Mouse (Mus musculus) c-Kit-positive CD71-negative TER-119-negative erythroid progenitor cells, embryonic 14.5 days (primary cell): Measurements from ENCODE around the gene Kif1a.

Experiments used
- DNase-seq: peaks from one replicate; pipeline ENCODE4 v3.0.0-alpha.2; 2013; ENCODE audit warnings: low read depth

Kif1a gene

GRCm38 (mm10) chr1:93101571-93102061, at the start of gene Kif1a:
Gene Kif1a, minus strand, starts transcription at chr1:93101951.
- no peak for DNase-seq

- DNase-seq = no peak
Observed at GRCm38 (mm10) chr1:93150907-93151661, 49.3 kb upstream of the Kif1a start.

GRCm38 (mm10) chr1:93144176-93144575, 42.4 kb upstream of the Kif1a start:
- DNase-seq = no peak

- no peak for DNase-seq
Observed at GRCm38 (mm10) chr1:93142871-93143270, 41.1 kb upstream of the Kif1a start.

- no peak for DNase-seq
Observed at GRCm38 (mm10) chr1:93139713-93140112, 38.0 kb upstream of the Kif1a start.

- DNase-seq = no peak
Observed at GRCm38 (mm10) chr1:93138534-93138933, 36.8 kb upstream of the Kif1a start.

- no peak for DNase-seq
Observed at GRCm38 (mm10) chr1:93135036-93135526, 33.3 kb upstream of the Kif1a start, which contains the start of gene Agxt. Gene Agxt, plus strand, starts transcription at chr1:93135240.

- DNase-seq = no peak
Observed at GRCm38 (mm10) chr1:93132676-93133075, 30.9 kb upstream of the Kif1a start.

- no peak for DNase-seq
Observed at GRCm38 (mm10) chr1:93130242-93130983, 28.7 kb upstream of the Kif1a start.

GRCm38 (mm10) chr1:93128710-93129349, 27.1 kb upstream of the Kif1a start:
- peak; percentile 18 for DNase-seq

- no peak for DNase-seq
Observed at GRCm38 (mm10) chr1:93128209-93128608, 26.5 kb upstream of the Kif1a start.

- no peak for DNase-seq
Observed at GRCm38 (mm10) chr1:93125256-93125655, 23.5 kb upstream of the Kif1a start.

GRCm38 (mm10) chr1:93124066-93124465, 22.3 kb upstream of the Kif1a start:
- DNase-seq = no peak

- no peak for DNase-seq
Observed at GRCm38 (mm10) chr1:93123179-93123854, 21.6 kb upstream of the Kif1a start.

- no peak for DNase-seq
Observed at GRCm38 (mm10) chr1:93118816-93119215, 17.1 kb upstream of the Kif1a start.

- DNase-seq = no peak
Observed at GRCm38 (mm10) chr1:93115471-93115870, 13.7 kb upstream of the Kif1a start.

- peak; percentile 51 for DNase-seq
Observed at GRCm38 (mm10) chr1:93114713-93115463, 13.1 kb upstream of the Kif1a start.

GRCm38 (mm10) chr1:93102700-93103099, 949 bp upstream of the Kif1a start:
- DNase-seq = no peak

GRCm38 (mm10) chr1:93100576-93101491, 917 bp downstream of the Kif1a start:
- DNase-seq = no peak

GRCm38 (mm10) chr1:93100243-93100575, 1.5 kb downstream of the Kif1a start:
- no peak for DNase-seq
